Mouse (Mus musculus): ENCODE measurements around the gene Ccdc175. TPM values are rescaled to one million over a fixed set of nuclear protein-coding genes. Genes with fewer than 3 reads are reported as not detected.

Ccdc175 gene
- polyA plus RNA-seq (2012; fragmentation: generic; extraction: Trizol) = not detected
- long read RNA-seq, experiment 1 = 0 reads
- long read RNA-seq, experiment 2 = 0 reads

- Histone ChIP-seq H3K79me2 (ENCODE audit: control insufficient read depth, insufficient read depth) (no peaks in the 10 kb centered on the region), H3K4me3 (ENCODE audit: insufficient read depth, poor library complexity, severe bottlenecking) (no peak within 1 kb of the TSS), H3K27me3 (ENCODE audit: control insufficient read depth, insufficient read depth, insufficient read length) (peaks cover 5% of the 10 kb centered on the region), H3K36me3 (ENCODE audit: control insufficient read depth, insufficient read depth) (no peaks in the 10 kb centered on the region), H3K79me3 (ENCODE audit: low read depth) (no peaks in the 10 kb centered on the region), H3ac (ENCODE audit: control insufficient read depth, insufficient read length, low read depth) (no peak within 1 kb of the TSS)
- TF ChIP-seq USF1 (IDR thresholded peaks at IDR 0.05; ENCODE audit: low read depth) (no peak), MYOD1 (IDR thresholded peaks at IDR 0.05; ENCODE audit: control insufficient read depth, insufficient read length, low read depth) (no peak), MYOG (IDR thresholded peaks at IDR 0.05; ENCODE audit: control insufficient read depth, extremely low read depth, insufficient read length) (no peak), MAX (IDR thresholded peaks at IDR 0.05) (no peak), CTCF (IDR thresholded peaks at IDR 0.05; ENCODE audit: control insufficient read depth, insufficient read depth, insufficient read length) (no peak), CEBPB (IDR thresholded peaks at IDR 0.05; ENCODE audit: low read depth) (no peak), FOSL1 (IDR thresholded peaks at IDR 0.05; ENCODE audit: insufficient read depth, low read length, poor library complexity, severe bottlenecking) (no peak)
These were observed at the start of gene Ccdc175 for GRCm38 (mm10) chr12:72184929-72185328. TSS of gene Ccdc175 (minus strand) at chr12:72185029.

DNA sequence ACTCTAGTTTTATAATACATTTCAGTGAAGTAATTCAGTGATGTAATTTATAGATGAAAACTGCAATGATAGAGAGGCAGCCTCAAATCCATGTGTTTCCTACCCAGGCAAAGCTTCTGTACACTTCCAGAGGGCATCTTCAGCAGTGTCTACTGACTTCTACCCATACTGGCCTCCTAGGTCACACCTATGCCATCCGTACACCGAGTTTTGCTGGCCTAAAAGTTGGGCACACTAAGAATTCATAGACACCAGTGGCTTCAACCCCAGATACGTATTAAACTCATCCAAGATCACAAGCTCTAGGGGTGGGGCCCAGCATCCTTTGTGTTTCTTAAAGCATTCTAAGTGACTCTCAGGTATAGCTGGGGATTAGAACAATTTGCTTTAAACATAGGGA lies 49.3 kb upstream of the Ccdc175 start:
- TF ChIP-seq MYOD1 (IDR thresholded peaks at IDR 0.05; ENCODE audit: control insufficient read depth, insufficient read length, low read depth) = no peak
- no peak for TF ChIP-seq MAX (IDR thresholded peaks at IDR 0.05)
- no peak for TF ChIP-seq MYOG (IDR thresholded peaks at IDR 0.05; ENCODE audit: control insufficient read depth, extremely low read depth, insufficient read length)
- no peak for TF ChIP-seq CEBPB (IDR thresholded peaks at IDR 0.05; ENCODE audit: low read depth)
- TF ChIP-seq CTCF (IDR thresholded peaks at IDR 0.05; ENCODE audit: control insufficient read depth, insufficient read depth, insufficient read length) = no peak
- TF ChIP-seq FOSL1 (IDR thresholded peaks at IDR 0.05; ENCODE audit: insufficient read depth, low read length, poor library complexity, severe bottlenecking) = no peak
- no peak for TF ChIP-seq USF1 (IDR thresholded peaks at IDR 0.05; ENCODE audit: low read depth)

DNA sequence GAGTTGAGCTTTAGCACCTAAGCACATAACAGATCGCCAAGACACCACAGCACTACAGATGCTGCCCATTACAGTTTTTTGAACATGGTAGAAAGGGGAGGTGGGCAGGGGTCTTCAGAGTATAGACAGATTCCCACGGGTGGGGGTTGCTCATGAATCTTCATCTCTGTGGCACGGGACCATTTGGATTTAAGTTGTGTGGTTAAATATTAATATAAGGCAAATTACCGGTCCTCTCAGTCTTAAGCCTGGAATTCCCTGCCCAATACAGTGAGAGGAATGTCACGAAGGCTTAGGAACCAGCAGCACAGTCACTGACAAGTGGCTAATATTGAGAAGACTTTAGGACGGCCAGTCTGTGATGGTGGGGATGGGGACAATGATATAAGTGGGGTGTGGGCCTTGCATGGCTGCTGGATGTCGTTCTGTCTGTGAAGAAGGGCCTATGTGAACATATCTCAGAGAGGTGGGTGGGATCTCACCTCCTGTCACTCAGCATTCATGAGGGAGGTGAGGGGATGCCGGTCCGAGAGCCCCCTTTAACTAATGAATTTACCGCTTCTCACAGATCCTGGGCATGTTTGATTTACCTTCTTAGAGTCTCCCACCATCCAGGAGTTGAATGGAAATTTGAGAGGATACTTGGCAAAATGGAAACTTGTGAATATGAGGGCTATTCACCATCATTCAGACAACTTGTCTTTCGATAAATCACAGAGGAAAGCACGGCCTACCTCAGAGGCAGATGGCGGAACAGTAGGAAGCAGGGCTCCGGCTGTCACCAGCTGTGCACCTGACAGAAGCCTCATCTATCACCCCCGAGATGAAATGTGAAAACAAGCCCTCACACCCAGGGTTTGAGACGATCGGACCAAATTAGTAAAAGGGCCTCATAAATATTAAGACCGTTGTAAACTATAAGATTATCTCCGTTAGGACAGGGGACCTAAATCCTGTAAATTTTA lies 48.3 kb upstream of the Ccdc175 start:
- TF ChIP-seq MAX (IDR thresholded peaks at IDR 0.05) (no peak), MYOG (IDR thresholded peaks at IDR 0.05; ENCODE audit: control insufficient read depth, extremely low read depth, insufficient read length) (no peak), USF1 (IDR thresholded peaks at IDR 0.05; ENCODE audit: low read depth) (no peak), FOSL1 (IDR thresholded peaks at IDR 0.05; ENCODE audit: insufficient read depth, low read length, poor library complexity, severe bottlenecking) (no peak), CTCF (IDR thresholded peaks at IDR 0.05; ENCODE audit: control insufficient read depth, insufficient read depth, insufficient read length) (no peak), CEBPB (IDR thresholded peaks at IDR 0.05; ENCODE audit: low read depth) (no peak), MYOD1 (IDR thresholded peaks at IDR 0.05; ENCODE audit: control insufficient read depth, insufficient read length, low read depth) (no peak)
- H3K79me2 ChIP-seq (ENCODE audit: control insufficient read depth, insufficient read depth) = no peaks in the 10 kb centered on the region
- no peaks in the 10 kb centered on the region for H3K79me3 ChIP-seq (ENCODE audit: low read depth)
- no peak overlapping the region for H3ac ChIP-seq (ENCODE audit: control insufficient read depth, insufficient read length, low read depth)
- H3K36me3 ChIP-seq (ENCODE audit: control insufficient read depth, insufficient read depth) = no peaks in the 10 kb centered on the region
- peaks cover 25% of the 10 kb centered on the region for H3K27me3 ChIP-seq (ENCODE audit: control insufficient read depth, insufficient read depth, insufficient read length)
- H3K4me3 ChIP-seq (ENCODE audit: insufficient read depth, poor library complexity, severe bottlenecking) = no peak overlapping the region

More for the DNA sequence above, 49.3 kb upstream of the Ccdc175 start:
- Histone ChIP-seq H3K36me3 (ENCODE audit: control insufficient read depth, insufficient read depth) (no peaks in the 10 kb centered on the region), H3K79me2 (ENCODE audit: control insufficient read depth, insufficient read depth) (no peaks in the 10 kb centered on the region), H3ac (ENCODE audit: control insufficient read depth, insufficient read length, low read depth) (no peak overlapping the region), H3K27me3 (ENCODE audit: control insufficient read depth, insufficient read depth, insufficient read length) (peaks cover 31% of the 10 kb centered on the region), H3K79me3 (ENCODE audit: low read depth) (no peaks in the 10 kb centered on the region), H3K4me3 (ENCODE audit: insufficient read depth, poor library complexity, severe bottlenecking) (no peak overlapping the region)

DNA sequence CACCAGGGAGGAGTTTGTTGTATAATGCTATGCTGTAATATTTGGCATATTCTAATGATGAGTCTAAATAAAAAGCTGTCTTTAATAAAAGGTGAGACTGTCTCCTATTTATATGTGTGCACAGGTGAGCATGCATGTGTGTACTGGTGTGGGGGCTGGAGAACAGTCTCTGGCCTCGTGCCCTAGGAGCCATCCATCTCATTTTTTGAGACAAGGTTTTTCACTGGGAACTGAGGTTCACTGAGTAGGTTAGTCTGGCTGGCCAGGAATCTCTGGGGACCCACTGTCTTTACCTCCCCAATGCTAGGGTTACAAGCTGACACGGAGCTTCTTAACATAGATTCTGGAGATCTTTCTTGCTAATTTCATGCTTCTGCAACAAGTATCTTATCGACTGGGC lies 47.3 kb upstream of the Ccdc175 start:
- Histone ChIP-seq H3ac (ENCODE audit: control insufficient read depth, insufficient read length, low read depth) (no peak overlapping the region), H3K4me3 (ENCODE audit: insufficient read depth, poor library complexity, severe bottlenecking) (no peak overlapping the region)
- TF ChIP-seq USF1 (IDR thresholded peaks at IDR 0.05; ENCODE audit: low read depth) (no peak), MAX (IDR thresholded peaks at IDR 0.05) (no peak), MYOG (IDR thresholded peaks at IDR 0.05; ENCODE audit: control insufficient read depth, extremely low read depth, insufficient read length) (no peak), CEBPB (IDR thresholded peaks at IDR 0.05; ENCODE audit: low read depth) (no peak), MYOD1 (IDR thresholded peaks at IDR 0.05; ENCODE audit: control insufficient read depth, insufficient read length, low read depth) (no peak), CTCF (IDR thresholded peaks at IDR 0.05; ENCODE audit: control insufficient read depth, insufficient read depth, insufficient read length) (no peak), FOSL1 (IDR thresholded peaks at IDR 0.05; ENCODE audit: insufficient read depth, low read length, poor library complexity, severe bottlenecking) (no peak)

DNA sequence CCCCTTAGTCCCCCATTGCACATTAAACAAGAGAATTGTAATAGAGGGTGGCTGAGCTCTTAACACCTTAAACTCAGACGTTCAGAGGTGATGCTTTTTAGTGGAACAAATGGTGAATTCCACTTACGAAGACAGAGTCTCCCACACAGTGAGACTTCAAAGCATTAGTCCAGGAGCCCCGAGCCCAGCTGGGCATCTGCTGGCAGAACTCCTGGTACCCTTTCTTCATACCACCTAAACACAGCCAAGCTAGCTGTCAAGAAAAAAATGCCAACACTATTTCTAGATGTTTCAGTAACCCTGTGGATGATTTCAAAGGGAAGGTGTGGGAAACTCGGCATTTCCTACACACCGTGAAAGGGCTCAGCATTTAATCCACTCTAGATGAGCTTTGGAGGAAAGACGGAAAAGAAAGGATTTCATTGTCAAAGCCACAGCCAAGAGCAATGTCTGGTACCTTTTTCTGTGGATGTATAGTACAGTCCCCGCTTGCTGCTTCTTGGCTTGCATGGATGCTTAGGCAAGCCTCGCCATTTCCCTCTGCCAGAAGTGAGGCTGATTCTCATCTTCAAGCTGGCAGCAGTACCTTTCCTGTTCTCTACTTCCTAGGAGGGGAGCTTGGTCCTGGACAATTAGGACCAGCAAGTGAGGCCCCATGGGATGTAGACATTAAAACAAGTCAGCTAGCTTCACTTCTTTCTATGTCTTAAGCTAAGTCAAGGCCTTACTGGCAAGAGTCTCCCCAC lies 44.8 kb upstream of the Ccdc175 start:
- peaks cover 14% of the 10 kb centered on the region for H3K27me3 ChIP-seq (ENCODE audit: control insufficient read depth, insufficient read depth, insufficient read length)
- H3K79me3 ChIP-seq (ENCODE audit: low read depth) = no peaks in the 10 kb centered on the region
- no peak overlapping the region for H3K4me3 ChIP-seq (ENCODE audit: insufficient read depth, poor library complexity, severe bottlenecking)
- TF ChIP-seq USF1 (IDR thresholded peaks at IDR 0.05; ENCODE audit: low read depth) = no peak
- TF ChIP-seq CEBPB (IDR thresholded peaks at IDR 0.05; ENCODE audit: low read depth) = no peak
- TF ChIP-seq MYOD1 (IDR thresholded peaks at IDR 0.05; ENCODE audit: control insufficient read depth, insufficient read length, low read depth) = no peak
- no peak for TF ChIP-seq FOSL1 (IDR thresholded peaks at IDR 0.05; ENCODE audit: insufficient read depth, low read length, poor library complexity, severe bottlenecking)
- no peak for TF ChIP-seq CTCF (IDR thresholded peaks at IDR 0.05; ENCODE audit: control insufficient read depth, insufficient read depth, insufficient read length)
- TF ChIP-seq MYOG (IDR thresholded peaks at IDR 0.05; ENCODE audit: control insufficient read depth, extremely low read depth, insufficient read length) = no peak
- no peak for TF ChIP-seq MAX (IDR thresholded peaks at IDR 0.05)
- no peak overlapping the region for H3ac ChIP-seq (ENCODE audit: control insufficient read depth, insufficient read length, low read depth)
- no peaks in the 10 kb centered on the region for H3K79me2 ChIP-seq (ENCODE audit: control insufficient read depth, insufficient read depth)
- H3K36me3 ChIP-seq (ENCODE audit: control insufficient read depth, insufficient read depth) = no peaks in the 10 kb centered on the region

More for the DNA sequence above, 47.3 kb upstream of the Ccdc175 start:
- H3K27me3 ChIP-seq (ENCODE audit: control insufficient read depth, insufficient read depth, insufficient read length) = peaks cover 26% of the 10 kb centered on the region
- H3K79me3 ChIP-seq (ENCODE audit: low read depth) = no peaks in the 10 kb centered on the region
- no peaks in the 10 kb centered on the region for H3K36me3 ChIP-seq (ENCODE audit: control insufficient read depth, insufficient read depth)
- H3K79me2 ChIP-seq (ENCODE audit: control insufficient read depth, insufficient read depth) = no peaks in the 10 kb centered on the region
